8 mouse cellular contexts compared by ENCODE assay signal in the genomic region with DNA sequence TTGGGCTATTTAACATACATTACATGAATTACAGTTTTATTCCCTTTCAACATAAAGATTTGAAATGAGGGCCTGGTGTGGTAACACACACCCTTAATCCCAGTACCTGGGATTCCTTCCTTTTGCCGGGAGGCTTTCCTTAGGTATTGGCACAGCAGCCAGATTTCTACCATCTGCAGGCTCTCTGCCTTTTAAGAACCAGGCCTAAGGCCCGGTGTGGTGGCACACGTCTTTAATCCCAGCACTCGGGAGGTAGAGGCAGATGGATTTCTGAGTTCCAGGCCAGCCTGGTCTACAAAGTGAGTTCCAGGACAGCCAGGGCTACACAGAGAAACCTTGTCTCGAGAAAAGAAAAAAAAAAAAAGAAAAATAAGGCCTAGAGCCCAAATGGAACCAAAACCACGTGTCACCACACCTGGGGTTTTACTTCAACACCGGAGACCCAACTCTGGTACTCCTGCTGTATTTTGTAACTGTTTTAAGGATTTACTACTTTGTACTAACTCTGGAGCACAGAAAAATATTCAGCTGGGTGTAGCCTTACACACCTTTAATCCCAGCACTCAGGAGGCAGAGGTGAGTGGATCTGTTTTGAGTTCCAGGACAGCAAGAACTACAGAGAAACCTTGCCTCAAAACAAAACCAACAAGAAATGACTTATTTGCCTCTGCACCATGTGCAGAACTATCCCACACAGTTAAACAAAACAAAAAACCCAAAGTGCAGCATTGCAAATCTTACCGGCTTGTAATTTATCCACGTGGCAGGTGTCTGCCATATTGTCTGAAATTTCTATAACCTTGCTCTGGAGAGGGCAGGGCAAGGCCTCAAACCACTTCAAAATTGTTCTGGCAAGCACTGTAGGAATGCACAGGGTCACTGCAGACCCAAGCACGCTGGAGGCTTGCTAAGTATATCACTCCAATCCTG. TPM values are rescaled to one million over a fixed set of nuclear protein-coding genes. Genes with fewer than 3 reads are reported as not detected.
DNase-seq lines count a peak whose midpoint lies in the region; ATAC-seq and TF ChIP-seq lines count a peak whose summit lies in the region.

No protein-coding gene starts in this region.

- H3K27me3 ChIP-seq in lung, embryonic 15.5 days: no peaks in the 10 kb centered on the region
- H3K27me3 ChIP-seq in hindbrain, postnatal 0 days (ENCODE audit: insufficient read depth, low read length): no peaks in the 10 kb centered on the region

- peaks cover 11% of the 10 kb centered on the region for H3K4me1 ChIP-seq in lung, embryonic 15.5 days
- H3K4me1 ChIP-seq in cortical plate, adult 2 months (ENCODE audit: control insufficient read depth, insufficient read depth, low read length): peaks cover 1% of the 10 kb centered on the region; the same call in 1 of the 2 replicates
- H3K4me1 ChIP-seq in hindbrain, postnatal 0 days (ENCODE audit: insufficient read depth, low read length): no peaks in the 10 kb centered on the region

- peak; percentile 10; the same call in 1 of the 2 replicates for ATAC-seq in lung, embryonic 15.5 days (ENCODE audit: borderline replicate concordance, extremely low read depth, low FRiP score, low TSS enrichment)
- peak; percentile 14; the same call in 1 of the 2 replicates for ATAC-seq in hindbrain, postnatal 0 days

- H3K4me3 ChIP-seq in lung, embryonic 15.5 days: peak overlapping the region; percentile 72
- peak overlapping the region; percentile 49 for H3K4me3 ChIP-seq in cortical plate, adult 2 months (ENCODE audit: insufficient read depth, low read length)
- H3K4me3 ChIP-seq in hindbrain, postnatal 0 days (ENCODE audit: low read length): peak overlapping the region; percentile 43

- TF ChIP-seq POLR2A in cortical plate, adult 2 months (IDR thresholded peaks at IDR 0.05; ENCODE audit: extremely low read depth, insufficient read depth, low read length): no peak

- TF ChIP-seq CTCF in cortical plate, adult 2 months (IDR thresholded peaks at IDR 0.05; ENCODE audit: extremely low read depth, insufficient read depth, low read length): no peak
- no peak for TF ChIP-seq CTCF in hindbrain, postnatal 0 days (IDR thresholded peaks at IDR 0.05; ENCODE audit: low read depth)

- no peak for DNase-seq in lung, postnatal 10 days
- no peak for DNase-seq in hindbrain, postnatal 0 days (ENCODE audit: low spot score)
- peak; percentile 48 for DNase-seq in naive thymus-derived CD4-positive, alpha-beta T cell, adult 2 months (ENCODE audit: low read depth)
- DNase-seq in adrenal gland, adult 8-10 months: no peak
- no peak for DNase-seq in gastrocnemius, postnatal 25 days
- no peak for DNase-seq in lung, adult 18-20 months

- H3K36me3 ChIP-seq in lung, embryonic 15.5 days: peaks cover 30% of the 10 kb centered on the region
- peaks cover 18% of the 10 kb centered on the region for H3K36me3 ChIP-seq in hindbrain, postnatal 0 days (ENCODE audit: insufficient read depth, low read length)

- no peaks in the 10 kb centered on the region for H3K9me3 ChIP-seq in lung, embryonic 15.5 days
- no peaks in the 10 kb centered on the region for H3K9me3 ChIP-seq in hindbrain, postnatal 0 days (ENCODE audit: low read length)

- peak overlapping the region; percentile 79 for H3K9ac ChIP-seq in lung, embryonic 15.5 days
- peak overlapping the region; percentile 54 for H3K9ac ChIP-seq in hindbrain, postnatal 0 days (replicated peaks; ENCODE audit: low read length)

- peak overlapping the region; percentile 91 for H3K27ac ChIP-seq in lung, embryonic 15.5 days
- H3K27ac ChIP-seq in cortical plate, adult 2 months (ENCODE audit: insufficient read depth, low read length): no peak overlapping the region
- peak overlapping the region; percentile 82 for H3K27ac ChIP-seq in hindbrain, postnatal 0 days

- WGBS in lung, embryonic 15.5 days: 8% methylated on average over 10 of the region's 10 CpGs
- WGBS in hindbrain, postnatal 0 days: 21% methylated on average over 10 of the region's 10 CpGs

- H3K4me2 ChIP-seq in lung, embryonic 15.5 days: peak overlapping the region; percentile 76
- H3K4me2 ChIP-seq in hindbrain, postnatal 0 days (ENCODE audit: low read depth, low read length): peak overlapping the region; percentile 66

RNA-seq across cellular contexts. Expression of a gene that starts 6.8 kb away (rescaled TPM):
- polyA plus RNA-seq in lung, embryonic 15.5 days (2015; fragmentation: Nextera tagmentation; extraction: Ambion mirVana): 2.9 and 4.1 TPM in 2 replicates
- 0.75 and 0.87 TPM in 2 replicates for polyA plus RNA-seq in cortical plate, adult 2 months (2012; rRNA removed)
- 0.68 and 1.0 TPM in 2 replicates for total RNA-seq in hindbrain, postnatal 0 days (2014; rRNA removed)
- 0.39 and 0.50 TPM in 2 replicates for polyA plus RNA-seq in hindbrain, postnatal 0 days (2015; fragmentation: Nextera tagmentation; extraction: Ambion mirVana)
- total RNA-seq in adrenal gland, adult 8-10 months (2022): 1 to 10 TPM; 2.1 to 4.8 (median 3.4) TPM
- total RNA-seq in gastrocnemius, postnatal 25 days (2021): 1 to 10 TPM in 1 of 2 experiments, under 1 TPM in 1; 0.56 to 1.0 TPM

RNA-seq across cellular contexts. Expression of a gene that starts 19.2 kb away (rescaled TPM):
- polyA plus RNA-seq in lung, embryonic 15.5 days (2015; fragmentation: Nextera tagmentation; extraction: Ambion mirVana): 87.8 and 92.9 TPM in 2 replicates
- polyA plus RNA-seq in cortical plate, adult 2 months (2012; rRNA removed): 92.0 and 106 TPM in 2 replicates
- 62.8 and 77.5 TPM in 2 replicates for total RNA-seq in hindbrain, postnatal 0 days (2014; rRNA removed)
- polyA plus RNA-seq in hindbrain, postnatal 0 days (2015; fragmentation: Nextera tagmentation; extraction: Ambion mirVana): 74.1 and 80.2 TPM in 2 replicates
- 10 to 100 TPM; 35.8 to 40.8 (median 40.5) TPM for total RNA-seq in adrenal gland, adult 8-10 months (2022)
- 10 to 100 TPM; 20.1 to 20.8 TPM for total RNA-seq in gastrocnemius, postnatal 25 days (2021)

RNA-seq across cellular contexts. Expression of a gene that starts 51.8 kb away (rescaled TPM):
- 28.1 and 28.8 TPM in 2 replicates for polyA plus RNA-seq in lung, embryonic 15.5 days (2015; fragmentation: Nextera tagmentation; extraction: Ambion mirVana)
- polyA plus RNA-seq in cortical plate, adult 2 months (2012; rRNA removed): 103 and 109 TPM in 2 replicates
- total RNA-seq in hindbrain, postnatal 0 days (2014; rRNA removed): 35.9 and 36.9 TPM in 2 replicates
- 17.1 and 17.9 TPM in 2 replicates for polyA plus RNA-seq in hindbrain, postnatal 0 days (2015; fragmentation: Nextera tagmentation; extraction: Ambion mirVana)
- total RNA-seq in adrenal gland, adult 8-10 months (2022): 10 to 100 TPM; 54.2 to 62.0 (median 60.9) TPM
- total RNA-seq in gastrocnemius, postnatal 25 days (2021): 10 to 100 TPM; 21.8 to 21.9 TPM
